Mouse (Mus musculus) olfactory bulb, adult 2 months (tissue): ENCODE results near the gene Pxdn. TPM values are rescaled to one million over a fixed set of nuclear protein-coding genes. Genes with fewer than 3 reads are reported as not detected.

Experiments
- H3K27ac ChIP-seq: fragments of 200-500 bp; 2 replicates; pipeline ENCODE4 v1.5.1; 2012; ENCODE audit warnings: low read depth, low read length; ENCODE audit not compliant: insufficient read depth
- H3K4me1 ChIP-seq: fragments of 200-500 bp; 2 replicates; pipeline ENCODE4 v1.6.1; 2012; ENCODE audit warnings: low read length; ENCODE audit not compliant: control insufficient read depth, insufficient read depth
- H3K4me3 ChIP-seq: fragments of 200-500 bp; 2 replicates; pipeline ENCODE4 v1.5.1; 2012; ENCODE audit warnings: mild to moderate bottlenecking, low read depth, low read length, moderate library complexity; ENCODE audit not compliant: insufficient read depth
- CTCF ChIP-seq: fragments of 200-500 bp; IDR thresholded peaks from 2 replicates; pipeline ENCODE4 v1.5.1; 2012; ENCODE audit warnings: low read depth, mild to moderate bottlenecking, low read length, moderate library complexity; ENCODE audit not compliant: insufficient read depth
- POLR2A ChIP-seq: fragments of 200-500 bp; IDR thresholded peaks from 2 replicates; pipeline ENCODE4 v1.6.1; 2012; ENCODE audit warnings: mild to moderate bottlenecking, low read depth, low read length, moderate library complexity; ENCODE audit not compliant: insufficient read depth
- WGBS: fragments of 180-500 bp; shearing (Covaris S2); methylation state at CpG from one replicate; pipeline ENCODE4 v1.1.7; 2018; 5-methylcytosine and 5-hydroxymethylcytosine counted together
- polyA plus RNA-seq: library from polyadenylated mRNA; stranded (reverse); fragments of >200 nt; gene quantifications from 2 replicates; pipeline ENCODE4 v1.2.4, GENCODE M21; 2012; ENCODE audit warnings: low replicate concordance; ENCODE audit not compliant: missing spikeins, insufficient read depth, insufficient read length

Pxdn gene
- polyA plus RNA-seq, 1 experiment = not detected

- Histone ChIP-seq H3K4me1 (peaks cover 2% of the 10 kb centered on the region; the same call in 1 of the 2 replicates), H3K27ac (no peak overlapping the region), H3K4me3 (no peak overlapping the region)
- WGBS = 79% methylated on average over 1 of the region's 1 CpGs
- TF ChIP-seq POLR2A (no peak), CTCF (no peak)
Observed at GRCm38 (mm10) chr12:30029111-30029510, 91.7 kb downstream of the Pxdn start.

- H3K4me3 ChIP-seq = no peak overlapping the region
- TF ChIP-seq POLR2A = no peak
- TF ChIP-seq CTCF = no peak
- no peak overlapping the region for H3K27ac ChIP-seq
- peaks cover 2% of the 10 kb centered on the region; the same call in 1 of the 2 replicates for H3K4me1 ChIP-seq
- 80% methylated on average over 5 of the region's 5 CpGs for WGBS
Observed at GRCm38 (mm10) chr12:30030571-30030970, 93.2 kb downstream of the Pxdn start.

GRCm38 (mm10) chr12:30034681-30035080, 97.3 kb downstream of the Pxdn start:
- H3K27ac ChIP-seq = no peak overlapping the region
- TF ChIP-seq CTCF = no peak
- no peak for TF ChIP-seq POLR2A
- H3K4me3 ChIP-seq = no peak overlapping the region
- 86% methylated on average over 5 of the region's 5 CpGs for WGBS
- H3K4me1 ChIP-seq = no peaks in the 10 kb centered on the region; the same call in 1 of the 2 replicates

- Histone ChIP-seq H3K4me1 (no peaks in the 10 kb centered on the region; the same call in 1 of the 2 replicates), H3K27ac (no peak overlapping the region), H3K4me3 (no peak overlapping the region)
- 68% methylated on average over 1 of the region's 1 CpGs for WGBS
- TF ChIP-seq CTCF (no peak), POLR2A (no peak)
Observed at GRCm38 (mm10) chr12:30035406-30035805, 98.0 kb downstream of the Pxdn start.

- no peaks in the 10 kb centered on the region; the same call in 1 of the 2 replicates for H3K4me1 ChIP-seq
- TF ChIP-seq CTCF (no peak), POLR2A (no peak)
- H3K27ac ChIP-seq = 0 out of 2 replicates have a peak overlapping the region, but pooled peaks have one; percentile 12
- H3K4me3 ChIP-seq = no peak overlapping the region
Observed at GRCm38 (mm10) chr12:30035841-30036568, 98.6 kb downstream of the Pxdn start.

GRCm38 (mm10) chr12:30036569-30037055, 99.2 kb downstream of the Pxdn start:
- Histone ChIP-seq H3K4me3 (no peak overlapping the region), H3K27ac (0 out of 2 replicates have a peak overlapping the region, but pooled peaks have one; percentile 12), H3K4me1 (no peaks in the 10 kb centered on the region; the same call in 1 of the 2 replicates)
- WGBS = 57% methylated on average over 4 of the region's 4 CpGs
- TF ChIP-seq POLR2A (no peak), CTCF (no peak)

GRCm38 (mm10) chr12:30039565-30039964, 102.2 kb downstream of the Pxdn start:
- Histone ChIP-seq H3K4me3 (no peak overlapping the region), H3K27ac (no peak overlapping the region), H3K4me1 (no peaks in the 10 kb centered on the region; the same call in 1 of the 2 replicates)
- peak; percentile 42; the same call in 1 of the 2 replicates for TF ChIP-seq CTCF
- no peak for TF ChIP-seq POLR2A
- WGBS = 44% methylated on average over 4 of the region's 4 CpGs

GRCm38 (mm10) chr12:30040150-30040549, 102.7 kb downstream of the Pxdn start:
- 37% methylated on average over 4 of the region's 4 CpGs for WGBS
- TF ChIP-seq POLR2A = no peak
- no peak for TF ChIP-seq CTCF
- H3K4me3 ChIP-seq = no peak overlapping the region
- no peaks in the 10 kb centered on the region; the same call in 1 of the 2 replicates for H3K4me1 ChIP-seq
- H3K27ac ChIP-seq = no peak overlapping the region

GRCm38 (mm10) chr12:30048848-30049247, 111.4 kb downstream of the Pxdn start:
- WGBS = 72% methylated on average over 5 of the region's 6 CpGs
- Histone ChIP-seq H3K27ac (no peak overlapping the region), H3K4me3 (no peak overlapping the region), H3K4me1 (no peaks in the 10 kb centered on the region)
- TF ChIP-seq CTCF (no peak), POLR2A (no peak)

- H3K27ac ChIP-seq = no peak overlapping the region
- TF ChIP-seq POLR2A = no peak
- TF ChIP-seq CTCF = no peak
- no peak overlapping the region for H3K4me3 ChIP-seq
- WGBS = 79% methylated on average over 9 of the region's 9 CpGs
- H3K4me1 ChIP-seq = no peaks in the 10 kb centered on the region
Observed at GRCm38 (mm10) chr12:30049818-30050217, 112.4 kb downstream of the Pxdn start.
